Mouse (Mus musculus) natural killer cell, adult 2 months (primary cell): ENCODE results near the gene Fgf12.

Source experiments
- DNase-seq, 2 experiments: peaks; one replicate each; pipeline ENCODE4 v3.0.0; 2022; ENCODE audit warnings: low spot score in 2 of 2

The Fgf12 gene

DNA sequence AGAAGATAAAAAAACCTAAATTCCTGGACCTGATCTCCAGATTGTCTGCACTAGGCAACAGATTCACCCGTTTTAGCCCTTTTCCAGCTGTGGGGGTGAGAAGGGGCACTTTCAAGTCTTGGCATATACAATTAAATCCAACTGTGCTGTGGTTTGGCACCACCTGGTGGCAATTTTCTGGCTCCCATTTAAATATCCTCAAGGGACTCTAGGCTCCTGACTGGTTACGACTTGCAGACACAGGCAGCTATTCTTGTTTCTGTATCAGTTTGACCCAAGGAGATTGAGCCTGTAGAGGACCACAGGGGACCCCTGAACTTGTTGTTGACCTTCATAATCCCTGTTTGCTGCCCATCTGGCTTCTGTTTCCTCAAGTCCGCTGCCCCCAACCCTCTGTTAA lies 141.9 kb downstream of the Fgf12 start:
- DNase-seq: no peak

DNA sequence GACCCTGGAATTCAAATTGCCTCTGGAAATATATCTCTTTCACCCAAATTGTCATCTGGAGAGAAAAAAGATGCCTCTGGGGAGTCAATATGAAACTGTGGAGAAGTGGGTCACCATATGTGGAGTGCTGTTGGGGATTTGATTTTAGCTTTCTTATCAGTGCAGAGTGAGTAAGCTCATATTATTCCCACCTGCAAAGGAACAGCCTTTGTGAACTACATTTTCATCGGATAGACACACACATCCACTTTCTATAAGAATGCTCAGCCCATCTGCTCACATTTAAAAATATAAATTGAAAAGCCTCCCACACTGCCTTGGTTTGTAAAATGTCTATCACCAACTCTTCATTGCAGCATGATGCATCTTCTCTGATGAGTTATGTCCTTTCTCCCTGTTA lies 149.7 kb downstream of the Fgf12 start:
- no peak for DNase-seq

- DNase-seq: no peak
Measured at GRCm38 (mm10) chr16:28601723-28602122, 151.1 kb downstream of the Fgf12 start.

DNA sequence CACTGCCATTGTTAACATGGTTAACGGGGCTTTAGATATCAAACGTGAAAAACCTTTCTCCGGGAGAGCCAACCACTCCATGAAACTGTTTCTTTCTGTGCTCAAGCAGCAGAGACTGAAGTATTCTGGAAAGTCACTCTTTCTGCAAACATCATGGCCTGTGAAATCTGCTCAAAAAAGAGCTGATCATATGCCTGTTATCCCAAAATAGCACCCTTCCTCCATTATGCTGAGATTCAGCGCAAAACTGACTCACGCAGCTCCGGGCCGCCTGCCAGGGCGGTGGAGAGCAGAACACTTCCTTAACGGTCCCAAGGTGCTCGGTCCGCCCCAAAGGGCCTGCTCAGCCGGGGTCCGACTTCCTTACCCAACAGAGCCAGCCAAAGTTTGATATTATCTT lies 156.8 kb downstream of the Fgf12 start:
- DNase-seq: no peak

DNA sequence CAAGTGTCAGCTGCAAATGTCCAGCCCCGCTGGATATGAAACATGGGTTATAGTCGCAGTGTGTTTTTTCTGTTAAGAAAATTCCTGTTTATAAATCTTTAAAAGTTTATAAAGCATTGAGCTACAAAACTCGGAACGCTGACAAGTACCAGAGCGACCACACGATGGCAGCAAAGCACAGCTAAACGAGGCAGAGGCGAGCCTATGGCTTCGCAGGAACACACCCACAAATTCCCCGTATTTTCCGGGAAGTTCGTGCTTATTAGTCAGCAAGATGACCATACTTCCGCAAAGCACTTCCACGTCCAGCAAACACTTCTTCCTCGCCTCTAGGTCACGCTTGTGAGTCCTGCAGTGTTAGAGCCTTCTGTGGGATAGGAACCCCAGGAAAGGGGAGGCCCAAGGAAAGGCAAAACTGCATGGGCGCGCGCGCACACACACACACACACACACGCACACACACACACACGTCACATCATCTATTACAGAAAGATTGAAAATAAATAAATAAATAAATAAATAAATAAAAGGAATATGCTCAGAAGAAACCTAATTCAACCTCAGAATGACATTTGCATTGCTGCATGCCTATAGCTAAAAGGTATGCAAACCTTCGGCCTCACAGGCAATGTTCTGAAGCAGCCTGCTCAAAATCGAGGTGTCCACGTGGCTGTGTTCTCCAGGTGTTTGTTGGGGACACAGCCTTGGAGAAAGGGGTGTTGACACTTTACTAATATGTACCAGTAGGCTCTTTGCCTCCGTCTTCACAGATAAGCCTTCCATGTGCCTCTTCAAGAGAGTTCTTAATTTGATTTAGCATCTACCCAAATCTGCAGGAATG lies 159.6 kb downstream of the Fgf12 start:
- DNase-seq: no peak

DNA sequence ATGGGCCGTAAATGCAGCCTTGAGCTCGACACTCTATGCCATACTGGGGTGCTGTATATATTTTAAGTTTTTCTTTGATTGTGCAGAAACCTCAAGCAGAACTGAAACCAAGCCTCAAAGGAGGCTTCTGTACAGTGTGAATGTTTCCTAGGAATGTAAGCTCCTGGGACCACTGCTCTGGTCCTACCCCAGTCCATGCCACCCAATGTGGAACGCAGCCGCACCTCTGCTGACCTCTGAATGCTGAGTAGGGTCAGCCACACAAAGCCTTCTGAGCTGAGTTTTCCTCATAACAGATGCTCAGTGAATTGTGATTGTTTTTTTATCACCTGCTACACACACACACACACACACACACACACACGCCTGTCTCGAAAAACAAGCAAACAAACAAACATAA lies 160.4 kb downstream of the Fgf12 start:
- DNase-seq: no peak

DNA sequence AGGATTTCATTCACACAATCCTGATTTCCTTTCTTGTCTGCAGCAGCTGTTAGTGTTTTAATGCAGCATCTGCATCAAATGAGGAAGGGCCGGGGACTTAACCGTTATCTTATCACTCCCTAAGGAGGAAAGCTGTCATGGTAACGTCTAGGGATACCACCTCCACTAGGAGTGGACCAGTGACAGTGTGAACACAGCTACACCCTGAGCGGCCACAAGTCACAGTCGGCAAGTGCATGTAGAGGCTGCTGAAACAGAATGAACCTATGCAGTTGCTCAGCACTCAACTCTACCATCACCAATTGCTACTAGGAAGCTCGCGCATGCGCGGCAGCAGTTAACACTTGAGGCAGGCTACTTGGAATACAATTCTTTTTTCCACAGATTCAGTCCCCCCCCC lies 161.3 kb downstream of the Fgf12 start:
- DNase-seq: no peak

DNA sequence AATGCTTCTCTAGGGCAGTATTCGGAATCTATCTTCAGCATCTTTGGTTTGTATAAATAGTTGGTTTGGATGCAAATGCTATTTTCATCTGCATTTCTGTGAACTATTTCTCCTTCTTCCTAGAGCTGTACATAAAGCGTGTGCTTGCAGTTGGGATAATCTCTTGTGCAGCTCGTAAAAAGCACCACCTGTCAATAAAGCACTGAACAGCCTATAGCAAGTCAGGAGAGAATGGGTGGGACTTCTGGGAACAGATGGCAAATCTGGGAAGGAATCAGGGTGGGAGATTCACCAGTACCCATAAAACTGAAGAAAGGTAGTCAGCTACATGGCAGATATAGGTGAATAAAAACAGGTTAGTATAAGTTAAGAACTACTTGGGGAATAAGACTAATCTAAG lies 180.7 kb downstream of the Fgf12 start:
- no peak for DNase-seq

- DNase-seq: no peak
Measured at GRCm38 (mm10) chr16:28564716-28565217, 188.1 kb downstream of the Fgf12 start.

DNA sequence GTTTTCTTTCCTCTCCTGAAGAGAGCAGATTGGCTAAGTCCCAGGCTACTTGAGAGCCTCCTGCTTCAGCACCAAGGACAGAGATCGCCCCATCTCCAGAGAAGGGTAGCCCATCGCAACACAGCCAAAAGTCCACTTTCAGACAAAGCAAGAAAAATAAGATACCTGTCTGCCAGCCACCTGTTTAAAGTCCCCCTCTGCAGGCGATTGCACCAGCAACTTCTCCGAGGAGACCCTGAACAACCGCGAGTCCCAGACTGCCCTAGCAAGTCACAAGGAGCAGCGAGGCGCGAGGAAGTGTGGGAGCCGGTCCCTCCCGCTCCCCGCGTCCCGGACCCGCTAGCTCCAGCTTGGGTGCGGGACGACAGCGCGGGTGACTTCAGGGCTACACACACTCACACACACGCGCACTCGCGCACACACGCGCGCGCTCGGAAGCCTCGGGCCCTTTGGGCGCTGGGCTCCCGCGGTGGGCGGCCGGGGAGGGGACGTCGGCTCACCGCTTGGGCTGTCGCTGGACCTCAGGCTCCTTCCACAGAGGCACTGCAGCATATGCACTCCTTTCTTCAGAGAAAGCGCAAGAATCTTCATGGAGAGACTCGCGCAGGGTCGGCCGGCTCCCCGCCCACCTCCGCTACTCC lies 188.7 kb downstream of the Fgf12 start:
- DNase-seq: no peak

GRCm38 (mm10) chr16:28562847-28563246 lies 190.0 kb downstream of the Fgf12 start:
- DNase-seq: no peak

DNA sequence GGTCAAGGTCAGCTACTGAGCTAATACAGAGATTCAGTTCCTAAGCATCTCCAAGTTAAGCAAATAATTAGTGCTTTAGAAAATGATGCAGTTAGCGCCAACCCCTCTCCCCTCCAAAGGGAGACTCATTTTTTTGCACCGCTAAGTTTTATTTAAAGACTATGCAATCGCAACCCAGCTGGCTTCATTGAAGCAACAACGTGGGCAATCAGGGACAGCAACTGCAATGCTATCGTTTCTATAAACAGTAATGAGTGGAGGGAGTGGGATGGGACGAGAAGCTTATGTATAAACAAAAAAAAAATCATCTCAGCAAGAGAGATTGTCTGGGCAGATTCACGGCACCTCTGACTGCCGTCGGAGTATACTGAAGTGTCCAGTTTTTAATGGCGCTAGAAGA lies 197.6 kb downstream of the Fgf12 start:
- no peak for DNase-seq

DNA sequence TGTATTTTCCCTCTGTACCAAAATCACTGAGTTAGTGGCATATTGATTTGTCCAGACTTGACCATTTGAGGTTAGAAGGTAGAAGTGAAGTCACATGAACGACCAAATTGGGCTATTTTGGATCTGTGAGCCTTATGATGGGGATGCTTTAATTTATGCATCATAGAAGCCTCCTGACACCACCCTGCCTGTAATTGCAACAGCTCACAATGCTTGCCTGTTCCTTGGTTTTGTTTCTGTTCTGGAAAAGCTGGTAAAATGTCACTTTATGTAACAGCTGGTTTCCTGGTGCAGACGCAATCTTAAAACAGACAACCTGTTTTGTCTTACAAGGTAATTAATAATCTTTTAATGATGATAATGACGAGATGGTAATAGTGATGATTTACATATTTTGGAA lies 213.4 kb downstream of the Fgf12 start:
- DNase-seq: no peak

GRCm38 (mm10) chr16:28517596-28518524 lies 235.0 kb downstream of the Fgf12 start:
- peak; percentile 19 to 24 for DNase-seq

GRCm38 (mm10) chr16:28512446-28512845 lies 240.4 kb downstream of the Fgf12 start:
- DNase-seq: no peak

- DNase-seq: no peak
Measured at GRCm38 (mm10) chr16:28511413-28511812, 241.5 kb downstream of the Fgf12 start.

GRCm38 (mm10) chr16:28497971-28498607 lies 254.8 kb downstream of the Fgf12 start:
- DNase-seq: no peak

- DNase-seq: no peak
Measured at GRCm38 (mm10) chr16:28491711-28492110, 261.2 kb downstream of the Fgf12 start.

DNA sequence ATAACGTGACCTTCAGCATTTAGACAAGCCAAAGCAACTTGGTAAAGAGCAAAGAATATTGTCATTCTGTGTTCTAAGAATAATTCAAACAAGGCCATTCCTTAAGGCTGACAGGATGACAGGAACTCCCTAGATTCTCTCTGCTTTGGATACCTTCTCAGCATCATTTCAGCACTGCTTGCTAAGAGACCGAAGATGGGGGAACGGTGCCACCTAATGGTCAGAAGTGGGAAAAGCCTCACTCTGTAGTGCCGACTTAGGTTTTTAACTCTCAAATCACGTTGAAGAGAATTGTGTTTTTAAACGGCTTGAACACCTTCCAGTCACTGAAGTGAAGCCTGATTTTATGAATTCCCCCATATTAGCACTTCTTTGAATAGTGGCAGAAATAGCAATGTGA lies 262.4 kb downstream of the Fgf12 start:
- no peak for DNase-seq

DNA sequence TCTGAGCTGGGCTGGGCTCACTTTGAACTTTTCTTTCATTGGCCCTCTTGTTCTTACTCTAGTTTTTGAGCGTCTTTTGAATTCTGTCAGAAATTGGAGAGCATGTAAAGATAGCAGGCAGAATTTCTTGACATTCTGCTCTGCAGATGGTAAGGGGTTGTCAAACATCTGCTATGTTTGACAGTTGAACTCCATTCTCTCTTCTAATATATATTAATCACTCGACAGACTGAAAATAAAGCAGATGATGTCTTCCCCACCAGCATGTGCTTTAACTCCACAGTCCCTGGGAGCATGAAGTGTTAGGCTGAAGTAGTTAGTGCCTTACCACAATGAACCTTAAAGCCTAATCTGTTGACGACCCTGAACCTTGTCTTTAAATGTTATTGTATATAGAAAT lies 267.9 kb downstream of the Fgf12 start:
- no peak for DNase-seq

- no peak for DNase-seq
Measured at GRCm38 (mm10) chr16:28479022-28479421, 273.8 kb downstream of the Fgf12 start.

GRCm38 (mm10) chr16:28476651-28477050 lies 276.2 kb downstream of the Fgf12 start:
- DNase-seq: no peak
